Mouse (Mus musculus) heart, postnatal 0 days (tissue): ENCODE results near the gene Uba1.

ENCODE experiments used
- CTCF ChIP-seq: IDR thresholded peaks from 2 replicates; pipeline ENCODE4 v1.5.1; 2016; ENCODE audit warnings: antibody characterized with exemption, control low read depth, low read depth
- EP300 ChIP-seq: IDR thresholded peaks from 2 replicates; pipeline ENCODE4 v1.6.1; 2016; ENCODE audit warnings: antibody characterized with exemption, low read depth

DNA sequence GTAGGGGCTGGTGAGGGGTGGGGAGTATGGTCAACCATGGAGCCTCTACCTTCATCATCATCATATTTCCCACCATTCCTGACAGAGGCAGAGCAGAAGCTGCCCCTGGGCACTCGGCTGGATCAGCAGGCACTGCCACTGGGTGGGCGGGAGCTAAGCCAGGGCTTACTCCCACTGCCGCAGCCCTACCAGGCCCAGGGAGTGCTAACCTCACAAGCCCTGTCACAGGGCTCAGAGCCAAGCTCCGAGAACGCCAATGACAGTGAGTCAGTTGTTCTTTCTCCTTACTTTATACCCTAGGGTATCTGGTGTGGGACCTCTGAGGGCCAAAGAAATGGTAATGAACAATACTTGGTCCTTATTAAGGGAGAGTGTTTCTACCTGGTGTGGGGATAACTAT is 13.3 kb upstream of the Uba1 start:
- TF ChIP-seq CTCF (no peak), EP300 (no peak)
